ENCODE assay signal across 9 mouse cellular contexts in genomic region chr3:142948771-142949170, GRCm38 (mm10).
DNase-seq lines count a peak whose midpoint lies in the region; ATAC-seq and TF ChIP-seq lines count a peak whose summit lies in the region.
"Had no signal": no experiment of that assay in that cellular context is flagged by ENCODE, and none has a peak within 500 bp of the region (broad histone marks: within the 10 kb centered on the region; RNA-seq: fewer than 3 reads in every experiment).

No protein-coding gene starts in this region.

- no peak overlapping the region for H3K27ac ChIP-seq in liver, embryonic 12.5 days
- no peak overlapping the region for H3K27ac ChIP-seq in heart, postnatal 0 days (ENCODE audit: low read depth)

- intact Hi-C loops in left cerebral cortex, postnatal 10 days (cut with DNase I): no loop called here

- no peak for ATAC-seq in liver, embryonic 12.5 days
- no peak for ATAC-seq in heart, postnatal 0 days (ENCODE audit: insufficient read depth, low read depth)
- ATAC-seq in neutrophil, adult 5-6 weeks (ENCODE audit: extremely low read depth, insufficient number of reproducible peaks, low FRiP score, poor library complexity, severe bottlenecking): 0 out of 2 replicates have a peak, but pooled peaks have one; percentile 60

- no peak overlapping the region for H3K9ac ChIP-seq in liver, embryonic 12.5 days
- no peak overlapping the region for H3K9ac ChIP-seq in heart, postnatal 0 days (replicated peaks; ENCODE audit: low read depth, low read length)

- no peaks in the 10 kb centered on the region for H3K27me3 ChIP-seq in liver, embryonic 12.5 days (replicated peaks)
- H3K27me3 ChIP-seq in heart, postnatal 0 days (ENCODE audit: control insufficient read depth, insufficient read depth, low read length): no peaks in the 10 kb centered on the region

- no peak for TF ChIP-seq EP300 in heart, postnatal 0 days (IDR thresholded peaks at IDR 0.05; ENCODE audit: low read depth)

- no peaks in the 10 kb centered on the region for H3K9me3 ChIP-seq in liver, embryonic 12.5 days (replicated peaks)
- no peaks in the 10 kb centered on the region for H3K9me3 ChIP-seq in heart, postnatal 0 days (replicated peaks; ENCODE audit: control insufficient read depth, low read length)

- no peak overlapping the region for H3K4me3 ChIP-seq in liver, embryonic 12.5 days
- H3K4me3 ChIP-seq in heart, postnatal 0 days (ENCODE audit: low read depth, low read length): no peak overlapping the region
- H3K4me3 ChIP-seq: myocyte had no signal

- no peak overlapping the region for H3K4me2 ChIP-seq in liver, embryonic 12.5 days
- H3K4me2 ChIP-seq in heart, postnatal 0 days (ENCODE audit: low read depth, low read length): no peak overlapping the region

- H3K4me1 ChIP-seq in liver, embryonic 12.5 days: no peaks in the 10 kb centered on the region
- H3K4me1 ChIP-seq in heart, postnatal 0 days (ENCODE audit: control insufficient read depth, insufficient read depth): no peaks in the 10 kb centered on the region

- peak; percentile 79 for TF ChIP-seq CTCF in heart, postnatal 0 days (IDR thresholded peaks at IDR 0.05; ENCODE audit: low read depth)

- no peaks in the 10 kb centered on the region for H3K36me3 ChIP-seq in liver, embryonic 12.5 days
- no peaks in the 10 kb centered on the region for H3K36me3 ChIP-seq in heart, postnatal 0 days (replicated peaks; ENCODE audit: control insufficient read depth, insufficient read depth, low read length)

- WGBS in liver, embryonic 12.5 days (ENCODE audit: insufficient replicate concordance): 25% methylated on average over 7 of the region's 7 CpGs
- 39% methylated on average over 7 of the region's 7 CpGs for WGBS in heart, postnatal 0 days

- DNase-seq in liver: peak; percentile 65
- DNase-seq in T-cell, adult 2 months (ENCODE audit: low spot score): peak; percentile 13
- peak; percentile 46 to 73 for DNase-seq in cerebellum, postnatal 4 days (ENCODE audit: low spot score in 2 of 2)
- peak; percentile 40 for DNase-seq in heart, postnatal 0 days (ENCODE audit: low spot score)
- peak; percentile 51 to 52 for DNase-seq in left cerebral cortex, postnatal 10 days (ENCODE audit: extremely low spot score in 1 of 2, low spot score in 2 of 2)
- DNase-seq in urinary bladder, postnatal 36 days (ENCODE audit: low spot score in 2 of 2): peak; percentile 45 to 59

Comparison
In these comparisons a context has a peak if more than half of its experiments do, and no peak if none do; other contexts are left out.
1. DNase-seq: peak in every context shown above with its lines; median percentile 65 in liver; 60 in cerebellum, postnatal 4 days; 52 in urinary bladder, postnatal 36 days; 52 in left cerebral cortex, postnatal 10 days; 40 in heart, postnatal 0 days; 13 in T-cell, adult 2 months.